Mouse (Mus musculus): ENCODE measurements around the gene Utp14b.

Utp14b gene

DNA sequence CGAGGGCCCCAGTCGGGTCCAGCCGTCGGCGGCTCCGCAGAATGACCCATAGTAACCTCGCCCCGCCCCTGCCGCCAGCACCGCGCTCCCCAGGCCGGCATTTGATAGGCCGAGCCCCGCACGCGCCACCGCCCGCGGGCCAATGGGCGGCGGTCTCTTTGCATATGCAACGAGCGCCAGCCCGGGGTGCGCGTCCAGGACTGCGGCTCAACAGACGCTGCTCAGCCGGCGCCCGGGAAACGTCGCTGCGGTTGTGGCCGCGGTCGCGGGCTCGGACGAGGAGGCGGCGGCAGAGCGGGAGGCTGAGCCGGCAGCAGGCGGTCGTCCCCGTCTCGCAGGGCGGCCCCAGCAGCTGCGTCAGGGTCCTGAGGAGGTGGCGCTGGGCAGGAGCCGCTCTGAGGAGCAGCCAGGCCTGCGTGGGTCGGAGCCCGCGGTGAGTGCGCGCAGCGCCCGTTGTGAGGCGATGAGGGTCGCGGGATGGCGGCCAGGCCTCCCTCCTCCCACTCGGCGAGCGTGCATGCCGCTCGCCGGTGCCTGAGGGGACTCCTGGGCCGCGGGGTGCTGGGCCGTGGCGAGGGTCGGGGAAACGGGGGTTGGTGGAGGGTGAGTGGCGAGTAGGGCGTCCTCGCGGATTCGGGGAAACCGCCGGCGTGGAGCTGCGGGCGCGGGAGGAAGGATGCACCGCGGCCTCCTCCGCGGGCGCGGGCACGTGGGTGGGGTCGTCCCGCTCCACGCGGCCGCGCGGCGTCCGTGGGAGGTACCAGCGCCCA is at the start of gene Utp14b, which contains the start of gene Acsl3:
Gene Utp14b (plus strand): TSS at position 368 of the 770 bp plus-strand sequence.
Gene Acsl3 (plus strand): TSS at position 155 of the 770 bp plus-strand sequence.
- peak; percentile 90 to 92 for DNase-seq (ENCODE audit: low spot score in 2 of 2)

DNA sequence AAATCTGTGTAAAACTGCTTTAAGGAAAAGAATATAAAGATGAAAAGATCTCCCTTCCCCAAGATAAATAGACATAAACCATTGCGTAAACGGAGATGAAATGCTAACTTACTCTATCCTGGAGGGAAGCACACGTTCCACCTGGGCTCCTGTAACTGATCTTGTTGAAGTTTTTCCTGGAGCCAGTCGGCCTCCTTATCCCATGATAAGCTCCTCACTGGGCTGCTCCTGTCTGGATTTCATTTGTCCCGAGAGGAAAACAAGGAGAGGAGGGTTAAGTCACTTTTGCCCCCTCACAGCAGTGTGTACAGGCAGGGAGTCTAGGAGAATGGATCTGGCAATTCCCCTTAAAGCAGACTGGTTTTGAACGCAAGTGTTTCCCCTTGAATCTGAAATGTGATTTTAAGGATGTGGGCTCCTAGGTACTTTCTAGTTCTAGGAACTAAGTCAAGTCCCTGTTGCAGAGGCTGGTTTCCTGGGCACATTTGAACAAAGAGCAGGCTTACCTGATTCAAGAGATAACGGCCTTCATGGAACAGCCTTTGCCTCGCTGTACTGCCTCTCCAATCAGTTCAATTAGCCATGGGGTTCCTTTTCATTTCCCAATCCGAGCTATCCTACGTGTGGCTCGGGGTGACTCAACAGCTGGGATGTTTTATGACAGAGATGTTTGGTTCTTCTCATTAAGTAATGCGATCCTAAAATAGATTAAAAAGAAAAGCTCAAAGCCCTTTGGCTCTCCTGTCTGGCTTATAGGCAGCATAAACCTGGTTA is 48.5 kb upstream of the Utp14b start:
- DNase-seq (ENCODE audit: low spot score in 2 of 2), result no peak

GRCm38 (mm10) chr1:78611039-78611438 is 46.8 kb upstream of the Utp14b start:
- DNase-seq (ENCODE audit: low spot score in 2 of 2), result no peak

DNA sequence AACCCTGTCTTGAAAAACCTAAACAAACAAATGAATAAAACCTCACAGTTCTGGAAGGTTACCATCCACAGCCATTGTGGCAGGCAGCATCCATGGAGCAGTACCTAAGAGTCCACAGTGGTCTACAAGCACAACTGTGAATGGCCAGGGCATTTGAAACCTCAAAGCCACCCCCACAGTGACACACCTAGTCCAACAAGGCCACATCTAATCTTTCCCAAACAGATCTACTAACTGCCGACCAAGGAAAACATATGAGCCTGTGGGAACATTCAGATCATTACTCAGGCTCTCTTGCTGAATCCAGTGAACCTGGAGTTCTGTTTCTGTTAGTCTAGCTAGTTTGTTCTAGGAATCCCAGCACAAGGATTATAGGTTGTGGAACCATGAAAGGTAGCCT is 44.9 kb upstream of the Utp14b start:
- no peak for DNase-seq (ENCODE audit: low spot score in 2 of 2)

DNA sequence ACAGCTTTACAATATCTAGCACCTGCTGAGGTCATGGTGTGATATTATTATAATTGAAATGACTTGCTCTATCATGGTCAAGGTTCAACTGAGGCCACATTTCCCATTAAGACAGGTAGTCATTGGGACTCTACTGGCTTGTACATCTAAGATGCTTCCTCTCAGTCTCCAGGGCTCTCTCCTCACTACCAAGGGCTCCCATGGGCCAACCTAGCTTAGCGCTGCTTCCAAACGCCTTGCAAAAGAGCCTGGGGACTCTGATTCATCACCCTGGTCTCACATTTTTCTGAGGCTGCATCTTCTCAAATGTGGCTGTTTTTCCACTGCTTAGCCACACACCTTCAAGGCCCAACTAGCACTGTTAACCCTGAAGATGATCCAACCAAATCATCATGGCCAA is 33.5 kb upstream of the Utp14b start:
- DNase-seq (ENCODE audit: low spot score in 2 of 2), result no peak

GRCm38 (mm10) chr1:78634486-78634885 is 23.4 kb upstream of the Utp14b start:
- no peak for DNase-seq (ENCODE audit: low spot score in 2 of 2)

- no peak for DNase-seq (ENCODE audit: low spot score in 2 of 2)
Observed at GRCm38 (mm10) chr1:78640871-78641270, 17.0 kb upstream of the Utp14b start.

- no peak for DNase-seq (ENCODE audit: low spot score in 2 of 2)
Observed at GRCm38 (mm10) chr1:78641791-78642190, 16.0 kb upstream of the Utp14b start.

DNA sequence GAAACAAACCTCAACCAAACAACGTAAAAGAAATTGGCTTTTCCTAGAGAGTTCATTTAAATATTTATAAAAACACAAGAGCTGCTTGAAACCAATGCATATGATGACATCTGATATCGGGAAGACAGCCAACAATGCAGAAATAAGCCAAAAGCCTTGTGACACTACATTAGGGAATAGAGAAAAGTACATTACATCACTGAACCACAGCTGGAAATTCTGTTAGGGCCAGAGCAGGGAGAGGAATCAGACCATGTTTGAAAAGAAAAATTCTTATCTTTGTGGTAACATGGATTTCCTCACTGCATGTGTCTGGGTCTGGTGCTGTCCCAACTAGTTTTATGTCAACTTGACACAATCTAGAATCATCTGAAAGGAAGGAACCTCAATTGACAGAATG is 15.6 kb upstream of the Utp14b start:
- no peak for DNase-seq (ENCODE audit: low spot score in 2 of 2)

DNA sequence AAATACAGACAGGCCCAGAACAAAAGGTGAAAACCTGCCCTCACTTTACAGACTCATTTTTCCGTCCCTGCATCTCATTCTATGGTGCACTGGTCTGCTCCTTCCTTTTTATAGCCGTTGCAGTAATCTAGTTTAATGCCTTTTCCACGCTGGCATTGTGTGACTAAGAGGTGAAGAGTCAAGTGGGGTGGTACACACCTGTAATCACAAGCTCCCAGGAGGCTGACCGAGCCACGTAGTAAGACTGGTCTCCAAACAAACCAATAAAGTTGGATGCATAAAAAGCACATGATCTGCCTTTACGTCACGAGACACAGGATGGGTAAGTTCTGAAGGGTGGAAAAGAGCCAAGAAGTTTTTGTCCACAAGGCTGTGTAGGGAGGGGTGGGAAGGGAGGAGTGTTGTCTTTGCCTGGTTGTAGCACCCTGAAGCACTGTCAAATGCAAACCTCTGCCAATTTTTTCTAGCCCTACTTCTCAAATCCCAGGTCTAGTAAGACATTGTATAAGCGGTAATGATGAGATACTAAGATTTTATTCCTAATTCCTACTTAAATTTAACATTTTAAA is 10.4 kb upstream of the Utp14b start:
- DNase-seq (ENCODE audit: low spot score in 2 of 2), result no peak

- DNase-seq (ENCODE audit: low spot score in 2 of 2), result no peak
Observed at GRCm38 (mm10) chr1:78649269-78650061, 8.4 kb upstream of the Utp14b start.

GRCm38 (mm10) chr1:78656472-78656871 is 1.4 kb upstream of the Utp14b start:
- no peak for DNase-seq (ENCODE audit: low spot score in 2 of 2)

GRCm38 (mm10) chr1:78657021-78657629 is 713 bp upstream of the Utp14b start:
- no peak for DNase-seq (ENCODE audit: low spot score in 2 of 2)

DNA sequence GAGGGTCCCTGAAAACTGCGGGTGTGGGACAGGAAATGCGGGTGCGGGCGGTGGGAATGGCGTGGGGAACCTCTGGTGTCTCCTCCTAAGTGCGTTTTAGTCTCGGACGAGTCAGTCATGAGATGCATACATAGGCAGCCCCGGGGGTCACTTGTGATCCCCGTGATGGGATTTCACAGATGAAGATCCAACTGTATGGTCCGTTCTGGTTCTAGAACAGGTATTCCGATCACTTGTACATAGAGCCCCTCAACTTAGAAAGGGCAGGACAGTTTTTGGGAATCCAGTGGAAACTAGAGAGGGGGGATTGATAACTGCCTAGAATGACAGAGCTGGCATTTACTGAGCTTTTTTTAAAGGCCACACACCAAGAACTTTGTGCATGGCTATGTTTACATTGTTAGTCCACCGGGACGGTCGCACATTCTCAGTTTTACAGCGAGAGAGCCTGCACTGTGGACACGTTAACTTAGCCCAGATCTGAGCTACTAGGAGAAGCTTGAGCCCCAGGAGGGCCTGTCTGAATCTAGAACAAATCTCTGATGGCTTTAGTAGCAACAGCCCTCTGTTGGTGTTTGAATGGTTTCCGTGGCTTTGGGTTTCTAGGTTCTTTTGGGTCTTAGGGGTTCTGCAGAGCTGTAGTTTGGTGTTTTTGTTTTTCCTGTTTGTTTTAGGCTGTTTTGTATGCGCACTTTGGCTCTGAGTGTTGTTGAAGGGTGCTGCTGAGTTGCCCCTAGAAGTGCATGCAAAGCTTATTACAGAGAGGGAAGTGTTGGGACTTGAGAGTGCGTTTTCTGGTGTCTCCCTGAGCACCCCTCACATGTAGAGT is 817 bp downstream of the Utp14b start:
- DNase-seq (ENCODE audit: low spot score in 2 of 2), result no peak

- no peak for DNase-seq (ENCODE audit: low spot score in 2 of 2)
Observed at GRCm38 (mm10) chr1:78659270-78659823, 1.5 kb downstream of the Utp14b start.

- no peak for DNase-seq (ENCODE audit: low spot score in 2 of 2)
Observed at GRCm38 (mm10) chr1:78664326-78664725, 6.5 kb downstream of the Utp14b start.

GRCm38 (mm10) chr1:78665954-78666499 is 8.2 kb downstream of the Utp14b start:
- DNase-seq (ENCODE audit: low spot score in 2 of 2), result no peak

- no peak for DNase-seq (ENCODE audit: low spot score in 2 of 2)
Observed at GRCm38 (mm10) chr1:78666585-78666984, 8.7 kb downstream of the Utp14b start.

DNA sequence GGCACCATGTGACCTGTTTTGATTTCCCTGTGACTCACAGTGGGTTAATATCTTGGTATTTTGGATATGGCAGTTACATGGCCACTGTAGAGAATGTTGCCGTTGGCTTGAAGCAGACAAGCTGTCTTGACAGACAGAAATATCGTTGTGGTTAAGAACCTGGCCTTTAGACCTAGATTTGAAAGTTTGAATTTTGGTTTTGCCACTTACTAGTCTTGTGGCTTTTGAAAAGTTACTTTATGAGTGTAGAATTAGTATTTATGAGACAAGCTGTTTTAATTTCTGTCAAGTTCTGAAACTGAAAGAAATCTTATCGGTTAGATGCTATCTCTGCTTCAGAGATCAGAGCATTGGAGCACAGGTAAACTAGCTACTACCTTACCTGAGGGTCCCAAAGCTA is 24.5 kb downstream of the Utp14b start:
- DNase-seq (ENCODE audit: low spot score in 2 of 2), result no peak

GRCm38 (mm10) chr1:78684128-78684527 is 26.3 kb downstream of the Utp14b start:
- no peak for DNase-seq (ENCODE audit: low spot score in 2 of 2)

Measured in natural killer cell, adult 2 months (primary cell).